Mouse (Mus musculus) heart, adult 2 months (tissue): ENCODE measurements around the gene Wdr13. TPM values are rescaled to one million over a fixed set of nuclear protein-coding genes. Genes with fewer than 3 reads are reported as not detected.
"Not testable (repeated sequence)": the region's sequence is repeated elsewhere in the genome, so short reads cannot be mapped to it uniquely, and the experiment has no call there.

Experiments used
- DNase-seq, 2 experiments: peaks; one replicate each; pipeline ENCODE4 v3.0.0; 2021
- H3K27ac ChIP-seq: fragments of 200-600 bp; 2 replicates; pipeline ENCODE4 v1.8.1; 2022
- H3K27me3 ChIP-seq: fragments of 200-500 bp; 2 replicates; pipeline ENCODE4 v1.6.1; 2012; ENCODE audit warnings: mild to moderate bottlenecking, low read length, inconsistent platforms, mixed read lengths; ENCODE audit not compliant: control insufficient read depth, insufficient read depth
- H3K36me3 ChIP-seq: fragments of 200-500 bp; 2 replicates; pipeline ENCODE4 v1.6.1; 2012; ENCODE audit warnings: low read length, inconsistent platforms; ENCODE audit not compliant: control insufficient read depth, insufficient read depth
- H3K4me1 ChIP-seq: fragments of 200-500 bp; 2 replicates; pipeline ENCODE4 v1.6.1; 2011; ENCODE audit warnings: low read length; ENCODE audit not compliant: control insufficient read depth, insufficient read depth
- H3K4me3 ChIP-seq: fragments of 200-600 bp; 2 replicates; pipeline ENCODE4 v1.8.1; 2022
- H3K79me2 ChIP-seq: fragments of 200-500 bp; replicated peaks from 2 replicates; pipeline ENCODE4 v1.6.1; 2012; ENCODE audit warnings: mild to moderate bottlenecking, inconsistent platforms, low read length, moderate library complexity, mixed read lengths; ENCODE audit not compliant: control insufficient read depth, insufficient read depth
- H3K9ac ChIP-seq: fragments of 200-500 bp; 2 replicates; pipeline ENCODE4 v1.6.1; 2012; ENCODE audit warnings: low read depth, mild to moderate bottlenecking, control low read depth, inconsistent platforms, low read length, mixed read lengths
- CTCF ChIP-seq: fragments of 200-600 bp; IDR thresholded peaks from 2 replicates; pipeline ENCODE4 v1.8.1; 2022; ENCODE audit warnings: antibody characterized with exemption, mild to moderate bottlenecking, moderate library complexity
- EP300 ChIP-seq: fragments of 200-500 bp; IDR thresholded peaks from 2 replicates; pipeline ENCODE4 v1.6.1; 2011; ENCODE audit warnings: low read depth, low read length, control low read depth; ENCODE audit not compliant: insufficient read depth
- POLR2A ChIP-seq: fragments of 200-500 bp; IDR thresholded peaks from 2 replicates; pipeline ENCODE4 v1.6.1; 2011; ENCODE audit warnings: mild to moderate bottlenecking, low read depth, low read length, control low read depth; ENCODE audit not compliant: insufficient read depth
- WGBS: fragments of 180-500 bp; shearing (Covaris S2); methylation state at CpG from one replicate; pipeline ENCODE4 v1.1.7; 2018; 5-methylcytosine and 5-hydroxymethylcytosine counted together
- intact Hi-C: fragments of 180-260 bp; cut with DNase I; formaldehyde crosslinking; loops from one replicate; pipeline ENCODE4 v1.15.1; 2025
- polyA plus RNA-seq: library from polyadenylated mRNA; depleted of rRNA; stranded (reverse); fragments of >200 nt; gene quantifications from 2 replicates; pipeline ENCODE4 v1.2.3, GENCODE M21; 2012
- total RNA-seq, 2 experiments: library from RNA; stranded (reverse); gene quantifications; 2 replicates each; pipeline ENCODE4 v1.2.3; 2021

The Wdr13 gene
- total and polyA plus RNA-seq, 3 experiments = 35.1 to 56.0 (median 39.6) TPM

DNA sequence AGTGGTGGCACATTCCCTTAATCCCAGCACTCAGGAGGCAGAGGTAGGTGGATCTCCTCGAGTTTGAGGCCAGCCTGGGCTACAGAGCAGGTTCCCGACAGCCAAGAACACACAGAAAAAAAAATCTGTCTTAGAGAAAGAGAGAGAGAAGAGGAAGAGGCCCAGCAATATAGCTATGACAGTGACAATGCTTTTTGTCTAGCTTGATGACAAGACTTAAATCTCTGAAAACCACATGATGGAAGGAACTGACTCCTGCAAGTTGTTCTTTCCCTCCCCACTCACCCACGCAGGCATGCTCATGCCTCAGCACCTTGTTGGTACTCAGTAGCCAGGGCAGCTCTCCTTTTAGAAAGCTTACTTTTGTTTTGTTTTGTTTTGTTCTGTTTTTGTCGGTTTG lies 33.3 kb downstream of the Wdr13 start:
- Histone ChIP-seq H3K27ac (no peak overlapping the region), H3K4me3 (no peak overlapping the region), H3K9ac (no peak overlapping the region), H3K4me1 (no peaks in the 10 kb centered on the region), H3K79me2 (no peaks in the 10 kb centered on the region), H3K36me3 (no peaks in the 10 kb centered on the region), H3K27me3 (no peaks in the 10 kb centered on the region)
- 50% methylated on average over 4 of the region's 4 CpGs for WGBS
- TF ChIP-seq CTCF (no peak), POLR2A (no peak), EP300 (no peak)
- no peak for DNase-seq
- intact Hi-C loops = no loop called here

DNA sequence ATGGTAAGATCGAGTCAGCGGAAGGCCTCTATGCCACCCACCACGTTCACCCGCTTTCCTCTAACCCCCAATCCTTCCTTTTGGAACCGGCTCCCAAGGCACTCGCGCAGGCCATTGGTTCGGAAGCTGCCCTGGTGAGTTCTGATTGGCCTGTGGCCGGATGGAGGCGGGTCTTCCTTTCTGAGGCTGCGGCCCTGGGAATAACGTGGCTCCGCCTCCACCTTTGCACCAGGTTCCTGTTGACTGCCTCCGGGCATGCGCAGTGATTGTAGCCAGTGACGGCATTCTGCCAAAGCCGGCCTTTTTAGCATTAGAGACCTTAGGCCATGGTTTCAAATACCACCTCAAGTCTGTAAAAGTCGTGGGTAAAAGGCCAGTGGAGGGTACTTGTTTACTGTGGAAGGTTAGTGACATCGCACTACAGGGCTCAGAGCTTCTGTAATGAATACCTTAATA lies 35.9 kb downstream of the Wdr13 start:
- DNase-seq = peak; percentile 94 to 96
- Histone ChIP-seq H3K27me3 (no peaks in the 10 kb centered on the region), H3K27ac (peak overlapping the region; percentile 91), H3K9ac (peak overlapping the region; percentile 74), H3K36me3 (no peaks in the 10 kb centered on the region), H3K4me3 (peak overlapping the region; percentile 36), H3K4me1 (no peaks in the 10 kb centered on the region), H3K79me2 (no peaks in the 10 kb centered on the region)
- TF ChIP-seq EP300 (no peak), POLR2A (peak; percentile 49; the same call in 1 of the 2 replicates), CTCF (no peak)
- intact Hi-C loops = no loop called here
- 20% methylated on average over 19 of the region's 19 CpGs for WGBS

DNA sequence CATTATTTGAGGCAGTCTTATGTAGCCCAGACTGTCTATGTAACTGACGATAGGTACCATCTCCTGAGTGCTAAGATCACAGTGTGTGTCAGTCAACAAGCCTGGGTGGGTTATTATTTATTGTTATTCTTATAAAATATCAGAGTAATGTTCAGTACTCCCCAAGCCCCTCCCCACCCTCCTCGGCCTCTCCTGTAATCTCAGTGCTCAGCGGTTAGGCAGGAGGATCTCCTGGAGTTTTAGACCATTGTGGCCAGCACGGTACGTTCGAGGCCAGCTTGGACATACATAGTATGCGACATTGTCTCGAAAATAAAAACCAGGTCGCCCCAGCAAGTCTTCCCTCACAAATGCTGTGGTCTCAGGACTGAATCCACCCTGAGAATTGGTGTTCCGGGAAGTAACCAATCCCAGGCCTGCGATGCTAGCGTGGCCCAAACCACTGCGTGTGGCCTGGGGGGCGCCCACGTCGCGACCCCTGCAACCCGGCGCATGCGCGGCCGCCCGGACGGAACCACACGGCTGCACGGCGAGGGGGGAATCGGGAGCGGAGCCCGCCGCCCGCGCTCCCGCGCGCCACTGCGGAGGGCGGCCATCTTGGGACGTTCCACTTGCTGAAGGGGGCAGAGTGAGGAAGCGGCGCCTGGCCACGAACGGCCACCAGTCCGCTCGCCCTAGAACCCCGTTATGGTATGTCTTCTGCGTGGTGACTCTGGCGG lies 36.5 kb downstream of the Wdr13 start:
- 35% methylated on average over 25 of the region's 48 CpGs for WGBS
- H3K9ac ChIP-seq = peak overlapping the region; percentile 74
- intact Hi-C loops = not testable (repeated sequence)

DNA sequence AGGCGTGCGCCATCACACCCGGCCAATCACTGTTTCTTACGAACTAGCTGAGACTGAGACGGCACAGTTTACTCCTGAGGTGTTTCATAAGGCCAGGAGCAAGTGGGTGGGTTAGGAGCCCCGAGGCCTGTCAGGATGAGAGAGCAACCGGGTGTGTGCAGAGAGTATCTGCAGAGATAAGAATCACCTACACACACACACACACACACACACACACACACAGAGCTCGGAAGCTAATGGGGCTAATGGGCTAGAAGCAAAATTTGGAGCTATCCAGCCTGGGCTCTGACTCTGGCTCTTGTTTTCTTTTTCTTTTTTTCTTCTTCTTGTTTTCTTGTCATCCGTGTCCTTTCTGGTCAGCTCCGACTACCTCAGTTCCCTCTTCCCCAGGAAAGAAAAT lies 37.1 kb downstream of the Wdr13 start:
- H3K27me3 ChIP-seq = no peaks in the 10 kb centered on the region
- H3K4me1 ChIP-seq = no peaks in the 10 kb centered on the region
- no peaks in the 10 kb centered on the region for H3K36me3 ChIP-seq
- WGBS = 66% methylated on average over 10 of the region's 10 CpGs
- intact Hi-C loops = no loop called here
- no peak for DNase-seq
- TF ChIP-seq POLR2A (no peak), EP300 (no peak), CTCF (no peak)
- no peaks in the 10 kb centered on the region for H3K79me2 ChIP-seq
- no peak overlapping the region for H3K9ac ChIP-seq
- H3K4me3 ChIP-seq = no peak overlapping the region
- no peak overlapping the region for H3K27ac ChIP-seq

More for the DNA sequence above, 36.5 kb downstream of the Wdr13 start:
- H3K36me3 ChIP-seq, H3K79me2 ChIP-seq, H3K4me1 ChIP-seq, H3K27me3 ChIP-seq: not testable (repeated sequence)
- Histone ChIP-seq H3K27ac (peak overlapping the region; percentile 91), H3K4me3 (peak overlapping the region; percentile 36)
- DNase-seq = peak; percentile 89 to 93

DNA sequence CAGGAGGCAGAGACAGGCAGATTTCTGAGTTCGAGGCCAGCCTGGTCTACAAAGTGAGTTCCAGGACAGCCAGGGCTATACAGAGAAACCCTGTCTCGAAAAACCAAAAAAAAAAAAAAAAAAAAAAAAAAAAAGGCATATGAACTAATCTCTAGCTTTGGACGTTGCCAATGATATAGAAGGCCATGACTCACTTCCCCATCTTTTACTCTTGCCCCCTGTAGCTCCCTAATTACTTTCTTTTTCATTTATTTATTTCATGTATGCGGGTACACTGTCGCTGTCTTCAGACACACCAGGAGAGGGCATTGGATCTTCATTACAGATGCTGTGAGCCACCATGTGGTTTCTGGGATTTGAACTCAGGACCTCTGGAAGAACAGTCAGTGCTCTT lies 41.7 kb downstream of the Wdr13 start:
- H3K9ac ChIP-seq, H3K4me3 ChIP-seq, H3K27ac ChIP-seq, H3K27me3 ChIP-seq, intact Hi-C loops, H3K36me3 ChIP-seq, H3K4me1 ChIP-seq, H3K79me2 ChIP-seq, DNase-seq: not testable (repeated sequence)
- 67% methylated on average over 5 of the region's 5 CpGs for WGBS

DNA sequence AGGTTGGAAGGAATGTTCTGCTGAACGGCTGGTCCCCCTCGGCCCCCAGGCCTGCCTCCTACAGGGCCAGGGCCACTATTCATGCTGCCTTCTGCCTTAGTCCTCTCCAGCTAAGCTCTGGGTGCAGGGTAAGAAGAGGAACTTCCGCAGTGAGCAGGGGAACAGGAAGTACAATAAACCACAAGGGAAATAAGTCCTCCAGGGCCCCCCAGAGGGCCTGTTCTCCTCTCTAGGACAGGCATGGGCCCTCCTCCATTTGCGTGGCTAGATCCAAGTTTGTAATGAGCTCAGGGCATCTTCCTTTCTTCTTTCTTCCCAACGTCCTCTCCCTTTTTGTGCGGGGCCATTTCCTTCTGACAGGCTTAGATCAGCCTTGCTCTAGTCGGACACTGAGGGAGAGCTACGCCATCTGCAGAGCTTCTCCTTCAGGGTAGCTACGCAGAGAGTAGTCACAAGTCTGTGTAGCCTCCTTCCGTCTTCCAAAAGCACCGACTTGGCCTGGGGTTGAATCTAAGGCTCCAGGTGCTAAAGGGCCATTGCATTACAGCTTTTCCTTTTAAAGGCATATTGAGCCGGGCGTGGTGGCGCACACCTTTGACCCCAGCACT lies 42.2 kb downstream of the Wdr13 start, which contains the start of gene Was:
Gene Was, minus strand, starts transcription at position 153 of the 608 bp plus-strand sequence.
- no peaks in the 10 kb centered on the region for H3K4me1 ChIP-seq
- no peak within 1 kb of the TSS for H3K9ac ChIP-seq
- no peak within 1 kb of the TSS for H3K27ac ChIP-seq
- TF ChIP-seq EP300 (no peak), CTCF (no peak), POLR2A (no peak)
- H3K36me3 ChIP-seq = no peaks in the 10 kb centered on the region
- DNase-seq = peak; percentile 23 to 43
- H3K27me3 ChIP-seq = no peaks in the 10 kb centered on the region
- WGBS = 78% methylated on average over 14 of the region's 14 CpGs
- no peaks in the 10 kb centered on the region for H3K79me2 ChIP-seq
- intact Hi-C loops = no loop called here
- H3K4me3 ChIP-seq = no peak within 1 kb of the TSS
